Mouse (Mus musculus): ENCODE results near the gene Adam21.
A peak's percentile ranks its signal among the peaks of the same experiment; 100 is the strongest.
"Not testable (repeated sequence)": the region's sequence is repeated elsewhere in the genome, so short reads cannot be mapped to it uniquely, and the experiment has no call there.

Gene Adam21

DNA sequence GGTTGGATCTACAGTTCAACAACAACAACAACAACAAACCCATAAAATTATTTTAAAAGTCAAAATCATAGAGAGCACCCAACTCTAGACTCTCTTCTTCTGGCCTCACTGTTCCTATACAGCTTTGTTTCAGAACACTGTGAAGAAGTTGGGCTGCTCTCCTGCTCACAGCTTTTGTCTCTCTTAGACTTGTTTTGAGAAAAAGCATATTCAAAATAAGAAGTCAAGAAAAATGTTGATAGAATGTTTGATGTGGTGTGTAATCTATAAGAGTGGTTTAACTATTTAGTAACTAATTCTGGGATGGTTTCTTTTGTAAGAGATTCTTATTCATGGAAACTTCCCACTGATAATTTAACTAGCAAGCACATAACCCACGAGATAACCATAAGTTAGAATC lies at the start of gene Adam21:
Adam21 (minus strand) TSS at position 101 of the 400 bp plus-strand sequence.
- no peak for DNase-seq (ENCODE audit: low spot score in 2 of 2)

DNA sequence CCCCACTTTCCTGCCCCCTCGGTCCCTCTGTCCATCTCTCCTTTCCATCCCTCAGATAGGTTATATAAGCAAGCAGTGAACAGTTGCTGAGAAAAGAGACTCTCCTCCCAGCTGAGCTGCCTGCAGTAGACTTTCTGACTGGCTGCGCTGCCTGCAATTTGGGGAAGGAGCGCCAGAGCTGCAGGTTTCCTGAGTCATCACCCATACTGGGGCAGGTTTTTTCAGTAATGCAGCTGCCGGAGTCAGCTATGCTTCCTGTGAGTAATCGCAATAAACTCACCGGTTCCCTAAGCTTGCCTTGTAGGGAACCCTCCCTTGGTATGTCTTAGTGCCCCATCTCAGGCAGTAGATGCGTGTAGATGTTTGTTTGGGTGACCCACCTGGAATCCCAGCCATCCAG lies 48.7 kb upstream of the Adam21 start:
- no peak for DNase-seq (ENCODE audit: low spot score in 2 of 2)

DNA sequence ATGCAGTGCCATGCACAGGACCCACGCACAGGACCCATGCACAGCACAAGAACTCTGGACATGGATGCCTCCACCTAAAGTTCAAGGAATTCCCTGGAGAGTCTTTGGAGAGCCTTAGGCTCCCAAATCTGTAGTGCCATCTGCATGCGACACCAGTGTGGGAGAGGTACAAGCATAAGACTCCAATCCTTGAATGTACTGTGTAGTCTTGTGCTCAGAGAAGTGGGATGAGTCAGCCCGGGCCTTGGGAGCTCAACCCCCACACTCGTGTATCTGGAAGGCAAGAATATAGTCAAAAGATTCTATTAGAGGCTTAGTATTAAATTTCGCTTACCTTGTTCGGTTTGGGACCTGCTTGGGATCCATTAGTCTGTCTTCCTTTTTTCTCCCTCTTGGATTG lies 47.5 kb upstream of the Adam21 start:
- no peak for DNase-seq (ENCODE audit: low spot score in 2 of 2)

DNA sequence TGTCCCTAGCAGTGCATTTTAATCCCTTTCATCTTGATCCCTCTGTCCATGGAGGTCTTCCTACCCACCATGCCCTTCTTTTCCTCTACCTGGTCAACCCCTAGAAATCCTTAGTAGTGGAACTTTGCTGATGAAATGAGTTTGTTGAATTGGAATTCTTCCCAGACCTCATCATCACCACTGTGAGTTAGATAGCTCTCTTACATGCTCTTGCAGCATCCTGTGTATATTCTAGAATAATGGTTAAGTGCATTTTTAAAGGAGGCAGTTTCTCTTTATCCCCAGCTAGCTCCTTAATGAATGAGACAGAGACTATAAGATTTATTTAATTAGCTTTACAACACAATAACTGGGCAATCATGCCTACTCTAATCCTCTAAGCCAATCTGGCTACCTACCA lies 41.2 kb upstream of the Adam21 start:
- no peak for DNase-seq (ENCODE audit: low spot score in 2 of 2)

DNA sequence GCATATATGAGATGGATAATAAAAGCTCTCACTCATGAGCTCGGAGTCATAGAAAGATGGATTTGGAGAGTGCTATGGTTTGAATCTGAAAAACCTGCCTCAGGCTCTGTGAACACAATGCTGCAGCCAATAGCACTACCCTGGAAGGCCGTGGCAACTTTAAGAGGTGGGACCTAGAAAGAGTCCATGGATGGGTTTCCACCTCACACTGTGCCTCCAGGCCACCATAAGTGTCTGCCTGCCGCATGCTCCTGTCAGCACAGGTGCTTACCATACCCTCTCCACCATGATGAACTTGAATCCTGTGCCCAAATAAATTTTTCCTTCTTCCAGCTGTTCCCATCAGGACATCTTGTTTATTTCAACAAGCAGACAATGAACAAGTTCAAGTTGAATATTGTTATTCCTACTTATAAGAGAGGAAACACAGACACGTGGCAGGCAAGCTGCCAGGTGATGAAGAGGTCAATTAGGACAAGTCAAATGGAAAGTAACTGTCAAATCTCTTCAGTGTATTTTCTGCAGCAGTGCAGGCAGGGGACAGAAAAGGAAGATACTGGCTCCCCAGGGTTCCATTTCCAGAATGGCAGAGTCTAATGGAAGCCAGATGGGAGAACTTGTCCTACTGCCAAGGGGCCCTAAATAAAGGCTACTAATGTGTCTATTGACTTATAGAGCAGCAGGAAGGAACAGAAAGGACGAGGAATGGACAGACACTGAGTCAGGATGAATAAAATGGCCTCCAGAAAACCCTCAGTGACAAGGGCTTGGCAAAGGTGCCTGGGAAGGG lies 36.9 kb upstream of the Adam21 start:
- DNase-seq (ENCODE audit: low spot score in 2 of 2), result no peak

DNA sequence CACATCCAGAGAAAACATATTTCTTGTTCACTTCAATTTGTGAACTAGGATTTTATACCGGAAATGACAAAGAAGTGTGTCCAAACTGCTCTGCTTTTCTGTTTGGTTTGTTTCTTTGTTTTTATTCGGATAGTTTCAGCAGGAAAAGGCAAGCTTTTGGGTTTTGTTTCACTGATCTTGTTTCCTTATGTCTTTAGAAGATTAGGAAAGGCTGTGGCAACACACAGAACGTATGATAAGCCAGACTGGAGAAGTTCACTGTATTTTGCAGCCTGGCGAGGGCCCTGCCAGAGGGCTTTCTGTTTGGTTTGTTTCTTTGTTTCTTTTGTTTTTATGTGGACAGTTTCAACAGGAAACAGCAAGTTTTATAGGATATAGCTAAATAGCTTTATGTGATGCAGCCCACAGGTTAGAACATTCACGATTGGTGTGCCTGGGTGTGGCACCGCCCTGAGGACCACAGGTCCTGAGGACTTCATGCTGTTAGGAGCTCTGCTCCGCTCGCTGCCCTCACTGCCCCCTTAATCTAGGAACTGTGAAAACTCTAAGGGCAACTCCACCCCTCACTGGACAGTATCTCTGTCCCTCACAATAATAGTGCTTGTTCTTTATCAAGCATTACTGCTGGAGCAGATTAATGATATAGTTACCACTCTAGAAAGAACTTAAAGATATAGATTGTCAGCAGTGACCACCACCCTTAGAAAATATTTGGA lies 28.4 kb upstream of the Adam21 start:
- DNase-seq (ENCODE audit: low spot score in 2 of 2), result no peak

DNA sequence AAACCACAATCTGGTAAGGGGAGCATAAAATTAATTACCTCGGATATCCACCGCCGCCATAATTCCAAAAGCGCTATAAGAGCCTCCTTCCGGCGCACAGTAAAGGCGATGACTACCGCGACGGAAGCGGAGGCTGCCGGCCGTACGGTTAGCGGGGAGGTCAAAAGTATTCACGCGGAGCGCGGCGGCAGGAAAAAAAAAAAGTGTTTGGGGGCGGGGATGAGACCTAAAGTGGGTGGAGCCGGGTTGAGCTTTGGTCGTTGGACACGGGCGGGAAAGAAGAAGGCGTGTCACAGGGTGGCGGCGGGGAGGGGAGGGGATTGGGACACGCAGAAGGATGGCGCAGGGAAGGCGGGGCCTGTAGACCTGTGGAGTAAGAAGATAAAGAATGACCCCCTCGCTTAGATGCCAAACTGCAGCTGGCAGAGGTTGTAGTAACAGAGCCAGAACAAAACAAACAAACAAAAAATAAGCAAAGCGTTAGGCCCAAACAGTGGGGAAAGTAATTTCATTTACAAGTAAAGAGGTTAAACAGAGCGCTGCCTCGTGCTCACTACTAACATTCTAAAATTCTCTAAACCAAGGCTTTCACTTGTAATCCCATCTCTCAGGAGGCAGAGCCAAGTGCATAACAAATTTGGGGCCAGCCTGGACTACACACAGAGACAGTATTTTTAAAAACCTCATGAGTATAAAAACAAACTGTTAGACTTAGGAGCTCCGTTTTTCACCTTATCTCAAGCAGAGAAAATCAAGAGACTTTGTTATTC lies 26.8 kb upstream of the Adam21 start, which contains the start of gene Med6:
Med6 (minus strand) TSS at position 107 of the 770 bp plus-strand sequence.
- DNase-seq (ENCODE audit: low spot score in 2 of 2), result peak; percentile 89 to 92

DNA sequence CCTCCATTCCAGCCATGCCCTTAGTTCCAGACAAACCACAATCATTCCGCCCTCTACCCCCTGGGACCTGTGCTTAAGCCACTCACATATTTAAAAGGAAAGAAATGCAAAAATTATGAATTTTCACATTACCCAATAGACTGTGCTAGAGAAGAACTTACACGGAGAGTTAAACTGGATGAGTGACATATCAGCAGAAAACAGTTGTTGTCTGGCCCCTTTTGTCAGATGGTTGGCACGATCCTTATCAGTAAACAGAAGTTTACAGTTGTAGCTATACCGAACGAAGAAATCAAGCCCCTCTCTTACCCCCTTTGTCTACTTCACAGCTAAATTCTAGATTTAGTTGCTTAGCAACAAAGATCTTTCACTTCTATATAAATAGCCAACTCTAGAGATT lies 343 bp downstream of the Adam21 start:
- no peak for DNase-seq (ENCODE audit: low spot score in 2 of 2)

DNA sequence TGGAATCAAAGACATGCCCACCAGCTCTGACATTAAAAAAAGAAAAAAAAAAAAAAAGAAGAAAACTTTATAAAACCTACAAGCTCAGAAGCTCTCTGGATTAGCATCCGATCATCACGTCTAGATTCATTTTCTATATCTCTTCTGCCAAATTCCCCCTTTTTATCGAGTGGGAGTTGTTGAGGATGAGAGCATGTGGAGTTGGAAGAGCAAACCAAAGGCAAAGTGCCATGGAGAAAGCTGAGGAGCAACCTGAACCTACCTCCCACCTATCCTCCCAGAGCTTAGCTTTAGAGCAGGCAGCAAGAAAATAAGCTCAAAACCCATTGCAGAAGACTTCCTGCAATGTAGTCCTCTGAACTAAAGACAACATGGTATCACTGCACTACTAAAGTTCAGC lies 4.1 kb downstream of the Adam21 start:
- DNase-seq (ENCODE audit: low spot score in 2 of 2), result no peak

DNA sequence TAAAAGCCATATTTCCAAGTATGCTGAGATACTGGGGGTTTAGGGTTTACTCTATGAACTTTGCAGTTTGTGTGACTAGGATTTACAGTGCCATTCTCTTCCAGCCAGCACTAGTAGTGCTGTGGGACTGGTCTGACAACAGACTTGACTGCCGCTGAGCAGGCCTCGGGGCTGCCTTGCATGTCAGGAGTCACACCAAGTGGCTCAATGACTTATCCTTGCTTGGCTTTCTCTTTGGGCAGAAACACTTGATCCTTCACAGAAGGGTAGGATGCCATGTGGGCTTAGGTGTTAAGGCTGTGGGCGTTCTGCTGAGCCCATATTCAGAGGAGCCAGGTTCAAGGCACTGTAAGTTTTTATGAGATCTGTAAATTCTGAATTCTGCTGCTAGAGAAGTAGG lies 19.0 kb downstream of the Adam21 start:
- no peak for DNase-seq (ENCODE audit: low spot score in 2 of 2)

DNA sequence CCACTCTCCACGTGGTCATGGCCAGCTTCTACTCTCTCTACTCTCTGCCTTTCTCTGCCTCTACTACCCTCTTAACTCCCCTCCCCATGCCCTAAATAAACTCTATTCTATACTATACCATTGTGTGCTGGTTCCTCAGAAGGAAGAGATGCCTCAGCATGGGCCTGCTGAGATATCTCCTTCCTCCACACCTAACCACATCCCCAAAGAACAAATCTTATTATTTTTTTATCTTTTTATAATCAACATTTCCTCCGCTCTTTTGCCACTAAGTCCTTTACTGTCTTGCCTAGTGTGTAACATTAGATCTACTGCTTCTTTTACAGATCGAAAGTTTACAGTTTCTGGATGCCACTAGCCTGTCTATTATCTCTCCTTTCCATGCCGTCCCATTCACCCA lies 21.1 kb downstream of the Adam21 start:
- DNase-seq (ENCODE audit: low spot score in 2 of 2), result no peak

DNA sequence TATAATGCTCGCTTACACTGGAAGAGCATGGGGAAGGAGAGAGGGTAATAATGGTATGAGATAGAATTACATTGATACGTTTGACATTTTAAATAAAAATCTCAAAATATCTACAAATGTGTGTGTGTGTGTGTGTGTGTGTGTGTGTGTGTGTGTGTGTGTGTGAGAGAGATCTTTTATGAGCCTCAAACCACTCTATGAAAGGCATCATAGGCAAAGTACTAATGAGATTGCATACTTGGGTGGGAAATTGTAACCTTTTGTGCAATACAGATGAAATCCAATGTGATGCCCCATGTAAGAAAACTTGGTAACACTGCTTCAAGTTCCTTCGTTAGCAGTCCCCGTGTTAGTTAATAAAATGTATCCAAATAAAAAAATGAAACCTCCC lies 35.2 kb downstream of the Adam21 start:
- no peak for DNase-seq (ENCODE audit: low spot score in 2 of 2)

DNA sequence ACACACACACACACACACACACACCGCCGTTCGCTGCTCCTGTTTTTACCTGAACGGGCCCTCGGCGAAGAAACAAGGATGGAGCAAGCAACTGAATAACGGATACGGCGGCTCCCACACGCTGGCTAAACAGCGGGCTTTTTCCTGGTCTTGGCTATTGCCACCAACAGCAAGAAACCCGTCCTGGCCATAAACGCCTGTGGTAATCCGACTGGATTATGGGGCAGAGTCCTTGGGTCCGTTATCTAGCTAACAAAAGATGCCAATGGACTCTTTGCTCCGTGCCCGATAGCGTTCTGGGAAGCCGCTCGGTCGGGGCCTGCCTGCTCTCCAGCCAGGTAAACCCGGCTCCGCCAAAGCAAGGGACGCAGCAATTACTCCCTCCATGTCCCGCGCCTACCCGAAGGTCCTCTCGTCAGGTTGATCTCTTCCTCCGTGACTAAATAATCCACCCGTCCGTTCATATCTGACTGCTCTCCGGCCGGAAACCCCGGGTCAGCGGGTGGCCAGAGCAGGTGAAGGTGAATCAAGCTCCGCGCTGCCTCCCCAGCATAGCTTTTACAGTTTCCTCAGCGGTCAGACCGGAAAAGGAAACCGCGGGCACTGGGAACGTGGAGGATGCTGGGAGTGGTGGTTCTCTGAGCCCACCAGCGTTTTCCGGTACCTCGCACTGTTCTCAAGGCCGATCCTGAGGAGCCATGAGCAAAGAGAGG lies 35.8 kb downstream of the Adam21 start, which contains the start of the genes Gm20498 and Synj2bp:
Gm20498 (minus strand) TSS at position 590 of the 713 bp plus-strand sequence.
Synj2bp (minus strand) TSS at position 596 of the 713 bp plus-strand sequence.
- DNase-seq (ENCODE audit: low spot score in 2 of 2), result peak; percentile 80

DNA sequence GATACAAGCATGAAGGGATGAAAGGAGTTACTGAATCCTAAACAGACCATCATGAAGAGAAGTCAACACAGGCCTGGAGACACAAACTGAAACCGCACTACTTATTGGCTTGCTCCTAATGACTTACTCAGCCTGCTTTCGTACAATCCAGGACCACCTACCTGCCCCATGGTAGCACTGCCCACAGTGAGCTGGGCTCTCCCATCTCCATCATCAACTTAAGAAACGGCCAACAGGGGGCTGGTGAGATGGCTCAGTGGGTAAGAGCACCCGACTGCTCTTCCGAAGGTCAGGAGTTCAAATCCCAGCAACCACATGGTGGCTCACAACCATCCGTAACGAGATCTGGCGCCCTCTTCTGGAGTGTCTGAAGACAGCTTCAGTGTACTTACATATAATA lies 37.7 kb downstream of the Adam21 start:
- not testable (repeated sequence) for DNase-seq (ENCODE audit: low spot score in 2 of 2)
